Mouse (Mus musculus) neural tube, embryonic 14.5 days (tissue): Measurements from ENCODE around the gene Ttc7b. TPM values are rescaled to one million over a fixed set of nuclear protein-coding genes. Genes with fewer than 3 reads are reported as not detected.

Experiments
- ATAC-seq: fragments of 200-750 bp; cut with Nextera tagmentation; 2 replicates; pipeline ENCODE4 v1.8.0; 2017; ENCODE audit warnings: low read depth, mild to moderate bottlenecking, moderate TSS enrichment, moderate library complexity
- H3K27ac ChIP-seq: fragments of 300-500 bp; sonication (generic); 2 replicates; pipeline ENCODE4 v1.5.1; 2014; ENCODE audit warnings: low read depth, mild to moderate bottlenecking, control low read depth, low read length, moderate library complexity, mixed read lengths
- H3K27me3 ChIP-seq: fragments of 300-500 bp; sonication (generic); 2 replicates; pipeline ENCODE4 v1.6.1; 2014; ENCODE audit warnings: low read length; ENCODE audit not compliant: control insufficient read depth, insufficient read depth
- H3K36me3 ChIP-seq: fragments of 300-500 bp; sonication (generic); 2 replicates; pipeline ENCODE4 v1.6.1; 2014; ENCODE audit warnings: low read length, mixed read lengths; ENCODE audit not compliant: control insufficient read depth, insufficient read depth
- H3K4me1 ChIP-seq: fragments of 300-500 bp; sonication (generic); 2 replicates; pipeline ENCODE4 v1.6.1; 2014; ENCODE audit warnings: low read length; ENCODE audit not compliant: control insufficient read depth, insufficient read depth
- H3K4me2 ChIP-seq: fragments of 300-500 bp; sonication (generic); 2 replicates; pipeline ENCODE4 v1.6.1; 2014; ENCODE audit warnings: mild to moderate bottlenecking, low read depth, low read length, control low read depth
- H3K4me3 ChIP-seq: fragments of 300-500 bp; sonication (generic); 2 replicates; pipeline ENCODE4 v1.5.1; 2014; ENCODE audit warnings: low read depth, low read length, control low read depth, mixed read lengths
- H3K9ac ChIP-seq: fragments of 300-500 bp; sonication (generic); replicated peaks from 2 replicates; pipeline ENCODE4 v1.6.1; 2014; ENCODE audit warnings: low read depth, mild to moderate bottlenecking, control low read depth, low read length, mixed read lengths
- H3K9me3 ChIP-seq: fragments of 300-500 bp; sonication (generic); 2 replicates; pipeline ENCODE4 v1.6.1; 2016; ENCODE audit warnings: low read length; ENCODE audit not compliant: control insufficient read depth
- WGBS: fragments of 180-500 bp; shearing (Covaris S2); extraction: QIAGEN DNeasy Blood & Tissue Kit; methylation state at CpG from one replicate; pipeline ENCODE4 v1.1.7; 2014; 5-methylcytosine and 5-hydroxymethylcytosine counted together
- polyA plus RNA-seq: library from polyadenylated mRNA; unstranded; fragments of >200 nt; fragmentation: Nextera tagmentation; extraction: Ambion mirVana; gene quantifications from 2 replicates; pipeline ENCODE4 v1.2.1, GENCODE M21; 2014

The Ttc7b gene
- polyA plus RNA-seq, 1 experiment from 2014 or later, result 14.0 TPM

DNA sequence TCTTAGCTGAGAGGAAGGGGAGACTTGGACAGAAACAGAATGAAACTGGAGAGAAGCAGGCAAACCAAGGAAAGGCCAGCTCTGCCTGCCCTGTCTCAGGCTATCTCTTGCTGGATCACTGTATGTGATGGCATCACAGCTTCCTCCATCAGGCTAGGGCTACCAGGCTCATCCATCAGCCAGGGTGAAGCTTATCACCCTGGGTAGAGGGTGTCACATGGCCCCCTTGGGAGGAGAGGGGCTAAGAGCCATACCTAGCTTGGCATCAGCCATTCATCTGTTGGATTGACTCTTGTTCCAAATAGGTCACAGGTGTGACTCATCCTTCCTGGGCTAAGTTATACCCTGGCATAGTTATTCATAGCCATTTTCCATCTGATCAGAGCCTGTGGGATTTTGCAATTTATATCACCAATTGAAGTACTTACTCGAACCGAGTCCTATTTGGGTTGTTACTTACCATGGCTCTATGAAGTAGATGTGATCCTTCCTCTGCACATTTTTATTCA, 265.1 kb downstream of the Ttc7b start:
- Histone ChIP-seq H3K9me3 (no peaks in the 10 kb centered on the region), H3K4me1 (no peaks in the 10 kb centered on the region), H3K27ac (no peak overlapping the region), H3K4me2 (no peak overlapping the region), H3K9ac (no peak overlapping the region), H3K27me3 (no peaks in the 10 kb centered on the region), H3K36me3 (no peaks in the 10 kb centered on the region), H3K4me3 (no peak overlapping the region)
- WGBS, result 85% methylated on average over 2 of the region's 2 CpGs
- ATAC-seq, result no peak

DNA sequence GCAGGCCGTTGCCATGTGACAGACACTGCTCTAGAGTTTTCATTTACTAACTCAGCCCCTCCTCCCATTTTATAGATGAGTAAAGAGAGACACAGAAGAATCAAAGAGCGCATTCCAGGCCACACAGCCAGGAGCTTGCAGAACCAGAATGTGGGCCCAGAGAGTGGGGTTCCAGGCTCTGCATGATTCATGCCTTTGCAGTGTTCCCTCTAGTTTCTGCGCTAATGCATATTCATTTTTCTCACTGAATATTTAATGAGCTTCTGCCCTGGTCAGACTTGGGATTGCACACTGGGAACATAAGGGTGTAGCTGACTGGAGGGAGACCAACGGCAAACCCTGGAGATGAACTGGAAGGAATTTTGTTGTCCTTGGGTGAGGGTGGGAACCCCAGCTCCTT, 266.2 kb downstream of the Ttc7b start:
- Histone ChIP-seq H3K4me1 (no peaks in the 10 kb centered on the region), H3K9me3 (no peaks in the 10 kb centered on the region), H3K4me3 (no peak overlapping the region), H3K27ac (no peak overlapping the region), H3K27me3 (no peaks in the 10 kb centered on the region), H3K4me2 (no peak overlapping the region), H3K9ac (no peak overlapping the region), H3K36me3 (no peaks in the 10 kb centered on the region)
- whole genome bisulfite sequencing, result 79% methylated on average over 4 of the region's 4 CpGs
- ATAC-seq, result no peak

Other genes starting within 250 kb of the Ttc7b start
- gene Rps6ka5, start 206.2 kb upstream of the Ttc7b start, polyA plus RNA-seq, result 7.2 and 7.9 TPM in 2 replicates